Mouse (Mus musculus) ovary, postnatal 36 days (tissue): ENCODE results near the gene Rbm26.

ENCODE experiments used
- DNase-seq: peaks from one replicate; pipeline ENCODE4 v3.0.0; 2022; ENCODE audit warnings: low spot score, mixed read lengths

Gene Rbm26

GRCm38 (mm10) chr14:105177238-105177693 is at the start of gene Rbm26:
Gene Rbm26 (minus strand): TSS chr14:105177327.
- DNase-seq: peak; percentile 95

DNA sequence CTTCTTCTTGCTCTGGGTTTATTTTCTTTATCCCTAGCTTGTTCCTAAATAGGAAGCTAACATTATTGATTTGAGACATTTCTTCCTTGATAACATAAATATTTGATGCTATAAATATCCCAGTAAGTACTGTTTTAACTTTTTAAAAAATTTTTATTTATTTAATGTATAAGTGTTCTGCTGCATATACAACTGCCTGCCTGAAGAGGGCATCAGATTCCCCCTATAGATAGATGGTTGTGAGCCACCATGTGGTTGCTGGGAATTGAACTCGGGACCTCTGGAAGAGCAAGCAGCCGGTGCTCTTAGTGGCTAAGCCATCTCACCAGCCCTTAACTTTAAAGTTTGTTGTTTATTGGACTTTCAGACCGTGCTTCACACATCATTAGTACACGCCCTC is 48.7 kb upstream of the Rbm26 start:
- DNase-seq: no peak

- no peak for DNase-seq
These were observed 45.1 kb upstream of the Rbm26 start for GRCm38 (mm10) chr14:105222240-105222639.

DNA sequence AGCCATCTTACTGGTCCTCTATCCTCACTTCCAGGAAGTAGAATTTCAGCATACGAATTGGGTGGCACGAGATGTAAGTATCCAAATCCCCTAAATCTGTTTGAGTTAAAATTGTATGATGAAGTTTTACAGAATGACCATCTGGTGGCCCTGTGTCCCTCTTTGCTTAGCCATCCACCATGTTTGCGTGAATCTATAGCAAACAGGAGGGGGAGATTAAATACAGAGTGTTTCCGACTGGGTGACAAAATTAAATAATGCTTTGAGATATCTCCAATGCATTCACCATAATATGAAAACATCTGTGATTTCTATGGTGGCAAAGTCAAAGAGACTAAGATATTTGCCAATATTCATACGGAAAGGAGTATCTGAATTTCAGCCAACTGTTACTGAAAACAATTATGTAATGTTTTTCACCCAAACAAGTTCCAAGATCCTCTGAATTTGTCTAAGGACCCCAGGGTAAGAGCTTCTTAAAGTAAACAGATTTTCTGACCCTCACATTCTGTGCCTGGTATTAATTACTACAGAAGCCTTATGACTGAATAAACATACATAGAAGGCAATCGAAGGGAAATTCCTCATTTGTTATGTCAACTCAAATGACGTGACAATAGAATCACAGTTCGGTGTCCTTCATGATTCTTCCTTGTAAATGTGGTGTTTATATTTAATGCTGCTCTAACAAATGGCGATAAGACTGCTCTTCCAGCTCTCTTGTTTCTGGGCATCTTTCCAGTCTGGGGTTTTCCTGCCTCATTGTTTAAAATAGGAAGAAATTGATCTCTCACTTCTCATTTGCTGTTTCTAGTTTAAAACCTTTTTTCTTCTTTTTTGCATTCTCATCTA is 42.6 kb upstream of the Rbm26 start:
- no peak for DNase-seq

DNA sequence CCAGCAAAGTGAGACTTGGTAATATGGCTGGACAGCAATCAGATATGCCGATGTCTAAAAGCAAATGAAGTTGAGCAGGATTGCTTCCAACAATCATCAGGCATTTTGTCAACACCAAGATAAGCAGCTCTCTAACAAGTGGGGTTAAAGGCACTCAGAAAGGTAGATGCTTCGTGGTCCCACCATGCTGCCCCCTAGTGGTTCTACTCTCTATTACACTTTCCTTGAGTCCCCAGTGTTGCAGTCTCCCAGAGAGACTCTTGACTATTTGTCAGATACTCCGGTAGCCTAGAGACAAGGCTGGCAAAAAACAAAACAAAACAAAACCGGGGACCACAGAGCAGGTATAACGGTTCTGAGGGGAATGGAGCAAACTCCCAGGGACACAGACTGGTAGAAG is 21.3 kb upstream of the Rbm26 start:
- no peak for DNase-seq

DNA sequence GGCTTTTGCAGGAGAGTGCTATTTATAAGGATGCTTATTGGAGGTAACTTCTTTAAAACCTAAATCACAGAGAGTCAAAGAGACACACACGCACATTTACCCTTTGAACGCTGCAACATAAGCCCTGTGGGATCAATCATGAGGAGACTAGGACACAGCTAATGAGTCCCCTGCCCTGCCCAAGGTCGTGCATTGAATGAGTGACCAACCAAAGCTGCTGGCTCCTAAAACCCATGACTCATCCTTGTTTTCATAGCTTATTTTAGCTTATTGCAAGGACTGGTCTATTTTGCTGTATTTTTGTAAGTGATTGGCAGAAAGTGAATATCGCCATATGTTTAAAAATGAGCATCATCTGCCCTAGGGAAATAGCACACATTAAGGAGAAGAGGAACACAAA is 17.6 kb upstream of the Rbm26 start:
- no peak for DNase-seq

GRCm38 (mm10) chr14:105184866-105185265 is 7.7 kb upstream of the Rbm26 start:
- no peak for DNase-seq

- no peak for DNase-seq
These were observed 5.7 kb upstream of the Rbm26 start for GRCm38 (mm10) chr14:105182786-105183185.

DNA sequence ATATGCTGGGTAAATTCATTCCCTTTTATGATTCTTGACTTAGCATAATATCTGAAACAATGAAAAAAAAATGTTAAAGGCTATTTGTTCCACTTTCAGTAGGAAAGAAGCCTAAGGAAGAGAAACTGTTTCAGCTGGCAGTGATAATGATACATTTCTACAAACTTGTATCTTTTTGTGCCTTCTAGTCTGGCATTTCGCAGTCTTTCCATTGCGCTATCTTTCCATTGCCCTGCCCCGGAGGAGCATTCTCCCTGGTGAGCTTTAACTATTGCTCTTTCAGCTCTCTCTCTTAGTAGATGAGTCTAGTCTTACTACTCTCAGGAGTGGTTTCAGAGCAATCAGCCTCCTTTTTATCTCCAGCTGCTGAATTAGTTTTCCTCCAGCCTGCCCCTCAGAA is 2.6 kb upstream of the Rbm26 start:
- no peak for DNase-seq

DNA sequence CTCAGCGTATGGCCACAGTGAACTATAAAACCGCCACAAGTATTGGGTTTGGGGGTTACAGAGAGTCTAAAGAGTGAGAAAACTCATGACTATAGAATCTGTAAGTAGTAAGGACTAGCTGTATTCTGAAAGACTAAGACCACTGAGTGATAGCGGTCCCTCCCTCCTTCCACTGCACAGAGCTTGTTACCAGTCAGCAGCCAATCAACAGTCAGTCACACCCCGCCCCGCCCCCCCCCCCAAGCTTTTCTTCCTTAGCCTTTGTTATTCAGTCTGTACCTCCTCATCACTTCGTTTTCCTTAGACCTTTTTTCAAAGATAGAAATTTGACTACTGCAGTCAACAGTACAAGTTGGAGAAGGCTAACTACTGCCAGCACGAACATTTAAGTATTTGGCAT is 1.9 kb upstream of the Rbm26 start:
- no peak for DNase-seq

DNA sequence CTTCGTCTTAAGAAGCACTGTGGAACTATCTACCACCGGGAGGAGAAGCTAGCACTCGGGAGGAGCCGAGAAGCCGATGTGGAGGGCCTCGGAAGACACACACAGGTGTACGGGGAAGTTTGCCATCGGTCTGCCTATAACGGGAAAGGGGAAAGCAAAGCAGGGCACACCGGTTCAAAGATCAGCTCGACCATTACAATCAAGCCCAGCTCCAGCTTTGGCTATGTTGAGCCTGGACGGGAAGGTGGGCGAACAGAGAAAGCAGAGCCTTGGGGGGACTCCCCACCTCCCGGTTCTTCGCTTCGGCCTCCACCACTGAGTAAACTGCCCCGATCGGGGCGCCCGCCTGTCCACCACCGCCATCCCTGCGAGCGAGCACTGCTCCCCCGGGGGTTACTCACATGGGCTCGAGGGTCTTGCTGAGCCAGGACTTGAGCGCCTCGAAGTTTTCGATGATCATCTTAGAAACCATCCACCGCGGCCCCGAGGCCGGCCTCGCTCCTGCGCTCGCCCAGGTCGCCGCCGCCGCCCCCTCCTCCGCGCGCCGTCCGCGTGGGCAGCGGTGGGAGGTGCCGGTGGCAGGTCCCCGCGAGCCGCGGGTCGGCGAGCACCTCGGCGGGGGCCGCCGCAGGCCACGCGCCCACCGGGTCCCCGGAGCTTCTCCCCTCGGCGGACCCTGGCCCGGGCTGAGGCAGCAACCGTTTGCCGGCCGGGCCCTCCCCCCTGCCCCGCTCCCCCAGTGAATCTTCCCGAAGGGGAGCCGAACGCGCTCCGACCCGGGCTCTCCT is 552 bp downstream of the Rbm26 start:
- no peak for DNase-seq

DNA sequence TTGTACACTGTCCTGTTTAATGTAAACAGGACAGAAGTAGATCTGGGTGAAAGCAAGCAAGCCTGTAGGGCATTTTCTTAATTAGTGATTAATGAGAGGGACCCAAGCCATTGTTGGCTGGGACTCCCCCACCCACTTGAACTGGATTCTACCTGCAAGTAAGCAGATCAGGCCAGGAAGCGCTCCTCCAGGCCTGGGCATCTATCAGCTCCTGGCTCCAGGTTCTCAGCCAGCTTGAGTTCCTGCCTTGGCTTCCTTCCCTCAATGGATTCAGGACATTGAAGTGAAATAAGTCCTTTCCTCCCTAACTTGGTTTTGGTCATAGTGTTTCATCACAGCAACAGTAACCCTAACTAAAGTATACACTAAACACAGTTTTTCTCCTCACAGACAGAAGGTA is 9.9 kb downstream of the Rbm26 start:
- no peak for DNase-seq

- no peak for DNase-seq
These were observed 12.3 kb downstream of the Rbm26 start for GRCm38 (mm10) chr14:105164793-105165192.

- DNase-seq: no peak
These were observed 15.8 kb downstream of the Rbm26 start for GRCm38 (mm10) chr14:105161334-105161733.

- DNase-seq: no peak
These were observed 18.6 kb downstream of the Rbm26 start for GRCm38 (mm10) chr14:105158526-105158925.

- DNase-seq: no peak
These were observed 43.1 kb downstream of the Rbm26 start for GRCm38 (mm10) chr14:105134076-105134475.

- no peak for DNase-seq
These were observed 49.3 kb downstream of the Rbm26 start for GRCm38 (mm10) chr14:105127715-105128385.

DNA sequence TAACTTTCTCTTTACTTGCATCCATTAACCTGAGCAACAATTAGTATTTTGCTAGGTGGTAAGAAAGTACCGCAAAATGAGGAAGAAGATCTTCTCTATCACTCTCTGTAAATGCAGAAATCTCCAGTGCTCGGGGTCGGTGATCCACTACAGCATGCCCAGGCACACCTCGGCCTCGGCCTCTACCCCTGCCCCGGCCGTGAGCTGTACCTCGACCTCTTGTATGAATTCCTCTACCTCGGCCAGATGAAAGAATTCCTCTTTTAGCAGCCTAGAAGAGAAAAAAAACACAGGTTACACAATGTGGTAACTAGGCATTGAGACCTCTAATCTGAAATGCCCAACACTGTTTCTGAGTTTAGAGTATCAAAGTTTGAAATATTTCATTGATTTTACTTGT is 52.6 kb downstream of the Rbm26 start:
- DNase-seq: no peak

DNA sequence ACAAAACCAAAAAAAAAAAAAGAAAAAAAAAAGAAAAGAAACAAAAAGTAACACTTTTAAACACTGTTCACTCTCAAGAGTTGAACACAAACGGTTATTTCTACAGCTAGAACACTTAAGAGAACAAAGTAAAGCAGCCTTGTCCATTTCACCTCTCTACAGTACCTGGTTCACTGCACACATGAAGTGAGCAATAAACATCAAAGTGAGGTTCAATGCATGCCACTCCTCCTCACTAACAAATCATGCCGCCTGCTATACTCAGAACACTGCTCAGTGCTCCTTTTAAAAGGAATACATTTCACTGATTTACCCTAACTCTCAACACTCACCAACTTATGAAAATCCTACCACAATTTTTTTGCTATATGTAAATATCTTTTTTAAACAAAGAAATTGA is 61.7 kb downstream of the Rbm26 start:
- DNase-seq: no peak

- no peak for DNase-seq
These were observed 70.9 kb downstream of the Rbm26 start for GRCm38 (mm10) chr14:105106252-105106651.

DNA sequence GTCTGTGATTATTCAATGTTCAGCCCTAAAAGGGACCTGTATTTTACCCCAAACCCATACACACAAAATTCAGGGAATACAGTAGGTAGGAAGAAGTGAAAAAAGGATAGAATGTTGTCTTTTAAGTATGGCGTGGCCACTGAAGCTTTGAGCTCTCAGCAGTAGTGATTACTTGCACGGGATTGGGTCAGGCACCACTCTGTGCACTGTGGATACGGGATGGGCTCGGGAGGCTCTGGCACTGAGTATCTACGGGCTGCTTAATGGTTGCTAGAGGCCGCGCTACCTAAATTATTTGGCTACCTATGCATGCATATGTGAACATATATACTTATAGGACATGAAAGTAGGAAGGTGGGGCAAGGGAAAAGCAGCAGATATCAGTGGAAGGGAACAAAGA is 78.3 kb downstream of the Rbm26 start:
- DNase-seq: no peak

DNA sequence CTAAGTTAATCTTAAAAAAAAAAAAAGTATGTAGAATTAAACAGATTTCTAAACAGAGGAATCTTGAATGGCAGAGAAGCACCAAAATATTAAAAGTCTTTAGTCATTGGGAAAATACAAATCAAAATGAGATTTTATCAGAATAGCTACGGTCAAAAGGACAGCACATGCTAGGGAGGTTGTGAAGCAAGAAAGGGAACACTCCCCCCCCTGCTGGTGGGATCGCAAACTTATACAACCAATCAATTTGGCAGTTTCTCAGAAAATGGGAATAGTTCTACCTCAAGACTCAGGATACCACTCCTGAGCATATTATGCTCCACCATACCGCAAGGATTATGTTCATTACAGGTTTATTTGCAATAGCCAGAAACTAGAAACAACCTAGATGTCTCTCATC is 80.9 kb downstream of the Rbm26 start:
- DNase-seq: no peak

GRCm38 (mm10) chr14:105087001-105087400 is 90.1 kb downstream of the Rbm26 start:
- no peak for DNase-seq
